Mouse (Mus musculus) hindbrain, embryonic 14.5 days (tissue): ENCODE measurements at regions not wholly inside any gene's neighbourhood (a gene's known extent, or its start where the extent isn't known, plus 50 kb on each side); places are given as distances from the start of the nearest gene placed in this dataset.

Experiments
- ATAC-seq: fragments of 200-750 bp; cut with Nextera tagmentation; 2 replicates; pipeline ENCODE4 v1.8.0; 2017; ENCODE audit warnings: moderate number of reproducible peaks, mild to moderate bottlenecking, moderate TSS enrichment, moderate library complexity; ENCODE audit not compliant: low FRiP score
- DNase-seq: peaks from one replicate; pipeline ENCODE4 v3.0.0-alpha.2; 2015; ENCODE audit warnings: low spot score
- H3K27ac ChIP-seq: fragments of 300-500 bp; sonication (generic); 2 replicates; pipeline ENCODE4 v1.5.1; 2014; ENCODE audit warnings: mild to moderate bottlenecking, moderate library complexity
- H3K27me3 ChIP-seq: fragments of 300-500 bp; sonication (generic); 2 replicates; pipeline ENCODE4 v1.6.1; 2014; ENCODE audit warnings: mild to moderate bottlenecking, low read length, mixed read lengths; ENCODE audit not compliant: control insufficient read depth, insufficient read depth
- H3K36me3 ChIP-seq: fragments of 300-500 bp; sonication (generic); replicated peaks from 2 replicates; pipeline ENCODE4 v1.6.1; 2014; ENCODE audit not compliant: control insufficient read depth, insufficient read depth
- H3K4me1 ChIP-seq: fragments of 300-500 bp; sonication (generic); replicated peaks from 2 replicates; pipeline ENCODE4 v1.6.1; 2014; ENCODE audit warnings: antibody characterized with exemption, low read length, mixed read lengths; ENCODE audit not compliant: control insufficient read depth, insufficient read depth
- H3K4me2 ChIP-seq: fragments of 300-500 bp; sonication (generic); replicated peaks from 2 replicates; pipeline ENCODE4 v1.6.1; 2014; ENCODE audit warnings: mild to moderate bottlenecking, moderate library complexity
- H3K4me3 ChIP-seq: fragments of 300-500 bp; sonication (generic); replicated peaks from 2 replicates; pipeline ENCODE4 v1.5.1; 2014; ENCODE audit warnings: mild to moderate bottlenecking, low read length
- H3K9ac ChIP-seq: fragments of 300-500 bp; sonication (generic); 2 replicates; pipeline ENCODE4 v1.6.1; 2014
- H3K9me3 ChIP-seq: fragments of 300-500 bp; sonication (generic); 2 replicates; pipeline ENCODE4 v1.6.1; 2016; ENCODE audit warnings: low read length; ENCODE audit not compliant: control insufficient read depth
- WGBS: fragments of 180-500 bp; shearing (Covaris S2); extraction: QIAGEN DNeasy Blood & Tissue Kit; methylation state at CpG from one replicate; pipeline ENCODE4 v1.1.7; 2014; 5-methylcytosine and 5-hydroxymethylcytosine counted together

DNA sequence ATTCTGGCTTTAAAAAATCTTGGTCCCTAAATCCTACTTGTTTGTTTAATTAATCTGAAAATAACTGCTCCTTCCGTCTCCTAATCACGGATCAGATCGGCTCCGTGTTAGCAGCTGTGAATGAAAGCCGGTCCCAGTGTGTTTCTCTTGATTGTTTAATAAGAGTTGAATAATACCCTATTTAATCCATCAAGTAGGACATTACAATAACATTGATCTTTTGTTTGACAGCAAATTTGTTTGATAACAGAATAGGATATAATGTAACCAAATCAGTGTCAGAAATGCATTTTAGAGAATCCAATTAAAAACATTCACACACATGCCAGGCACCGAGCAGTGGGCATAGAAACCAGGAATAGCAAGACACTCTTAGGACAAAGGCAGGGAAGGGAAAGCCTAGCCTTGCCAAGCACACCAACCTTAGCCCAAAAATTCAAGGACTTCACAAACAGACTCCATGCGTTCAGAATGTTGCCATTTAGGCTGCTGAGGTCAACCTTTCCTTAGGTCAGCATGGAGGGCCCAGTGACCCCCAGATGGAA, 332.5 kb upstream of the Meis1 start:
- Histone ChIP-seq H3K36me3 (no peaks in the 10 kb centered on the region), H3K4me2 (peak overlapping the region; percentile 51), H3K9me3 (no peaks in the 10 kb centered on the region), H3K27me3 (no peaks in the 10 kb centered on the region), H3K4me3 (peak overlapping the region; percentile 18), H3K4me1 (peaks cover 10% of the 10 kb centered on the region), H3K9ac (peak overlapping the region; percentile 42; the same call in 1 of the 2 replicates), H3K27ac (peak overlapping the region; percentile 65)
- 17% methylated on average over 7 of the region's 7 CpGs for WGBS
- DNase-seq (no peak), ATAC-seq (no peak)

DNA sequence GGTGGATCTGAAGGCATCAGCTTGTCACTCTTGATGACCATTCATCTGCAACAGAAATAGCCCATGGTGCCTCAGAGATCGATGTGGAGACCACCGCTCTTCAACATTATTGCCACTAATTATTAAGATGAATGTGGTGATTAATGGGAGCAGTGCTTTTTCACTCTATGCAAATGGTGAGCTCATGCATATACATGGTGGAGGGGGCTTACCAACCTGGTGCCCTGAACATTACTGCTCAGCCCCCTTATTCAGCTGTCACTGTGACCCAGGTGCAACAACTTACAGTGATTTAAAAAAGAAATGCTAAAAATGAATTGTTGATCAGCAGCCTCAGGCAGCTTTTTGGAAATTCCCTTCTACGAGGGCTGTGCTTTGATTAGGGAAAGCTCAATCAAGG, 334.9 kb upstream of the Meis1 start:
- H3K4me2 ChIP-seq: no peak overlapping the region
- no peaks in the 10 kb centered on the region for H3K27me3 ChIP-seq
- H3K4me3 ChIP-seq: no peak overlapping the region
- no peak for ATAC-seq
- no peak for DNase-seq
- no peak overlapping the region for H3K9ac ChIP-seq
- H3K27ac ChIP-seq: no peak overlapping the region
- H3K9me3 ChIP-seq: no peaks in the 10 kb centered on the region
- WGBS: 38% methylated on average over 3 of the region's 3 CpGs
- H3K4me1 ChIP-seq: peaks cover 10% of the 10 kb centered on the region
- H3K36me3 ChIP-seq: no peaks in the 10 kb centered on the region

DNA sequence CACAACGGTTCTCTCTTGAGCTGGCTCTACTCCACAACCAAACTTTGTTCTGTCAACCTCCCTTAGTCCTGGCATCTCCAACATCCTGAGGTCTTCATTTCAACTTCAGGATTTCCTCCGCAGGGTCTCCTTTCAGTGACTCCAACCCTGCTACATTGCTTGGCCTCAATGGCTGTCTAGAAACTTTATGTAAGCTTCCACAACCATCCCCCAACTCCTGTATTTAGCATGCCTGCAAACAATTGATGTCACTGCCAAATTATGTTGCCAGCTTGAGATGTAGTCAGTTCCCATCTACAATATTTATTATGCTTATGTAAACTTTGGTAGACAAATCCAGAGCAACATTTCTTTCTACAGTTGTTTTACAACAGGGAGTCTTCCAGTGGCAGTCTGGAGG, 336.4 kb upstream of the Meis1 start:
- H3K4me1 ChIP-seq: peaks cover 10% of the 10 kb centered on the region
- no peak overlapping the region for H3K9ac ChIP-seq

DNA sequence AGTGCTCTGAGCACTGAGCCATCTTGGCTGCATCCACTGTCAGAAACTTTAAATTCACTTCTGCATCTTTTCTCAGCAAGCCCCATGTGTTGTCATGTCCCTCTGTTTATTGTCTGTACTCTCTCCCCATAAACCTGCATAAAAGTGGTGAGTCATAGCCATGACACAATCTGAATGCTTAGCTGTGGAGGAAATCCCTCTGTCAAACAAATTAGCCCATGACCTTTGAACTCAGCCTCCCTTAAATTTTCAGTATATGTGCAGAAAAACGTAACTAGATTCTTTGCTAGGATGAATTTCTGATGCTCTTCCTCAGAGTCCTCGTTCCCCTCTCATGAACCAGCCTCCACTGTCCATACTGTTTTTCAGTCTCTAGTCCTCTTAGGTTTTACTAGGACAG, 337.4 kb upstream of the Meis1 start:
- Histone ChIP-seq H3K36me3 (no peaks in the 10 kb centered on the region), H3K9me3 (no peaks in the 10 kb centered on the region), H3K4me3 (no peak overlapping the region), H3K4me2 (no peak overlapping the region), H3K27me3 (no peaks in the 10 kb centered on the region), H3K9ac (no peak overlapping the region), H3K27ac (no peak overlapping the region), H3K4me1 (peaks cover 5% of the 10 kb centered on the region)
- DNase-seq (no peak), ATAC-seq (no peak)
- WGBS: 76% methylated on average over 2 of the region's 2 CpGs

More for the DNA sequence above, 336.4 kb upstream of the Meis1 start:
- DNase-seq (no peak), ATAC-seq (no peak)
- Histone ChIP-seq H3K27ac (no peak overlapping the region), H3K4me2 (no peak overlapping the region), H3K27me3 (no peaks in the 10 kb centered on the region), H3K36me3 (no peaks in the 10 kb centered on the region), H3K4me3 (no peak overlapping the region), H3K9me3 (no peaks in the 10 kb centered on the region)
- 85% methylated on average over 2 of the region's 2 CpGs for WGBS

DNA sequence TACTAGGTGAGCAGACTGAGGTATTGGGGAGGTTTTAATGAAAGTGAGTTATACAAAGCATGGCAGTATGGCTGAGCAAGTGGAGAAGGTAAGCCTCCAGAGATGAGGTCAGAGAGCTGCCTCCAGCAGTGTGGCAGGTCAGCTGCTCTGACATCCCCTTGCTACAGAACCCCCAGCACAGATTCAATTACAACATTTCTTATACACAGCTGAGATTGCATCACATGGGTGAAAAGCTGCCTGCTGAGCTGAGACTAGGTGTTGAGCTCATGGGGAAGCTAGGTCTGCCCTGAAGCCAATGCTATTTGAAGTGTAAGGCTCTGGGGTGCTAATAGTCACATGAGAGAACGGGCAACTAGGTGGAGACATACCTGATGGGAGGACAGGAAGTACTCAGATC, 350.4 kb upstream of the Meis1 start:
- Histone ChIP-seq H3K36me3 (no peaks in the 10 kb centered on the region), H3K4me2 (no peak overlapping the region), H3K27me3 (no peaks in the 10 kb centered on the region), H3K9ac (no peak overlapping the region), H3K27ac (no peak overlapping the region), H3K9me3 (no peaks in the 10 kb centered on the region), H3K4me3 (no peak overlapping the region), H3K4me1 (no peaks in the 10 kb centered on the region)
- DNase-seq: no peak
- WGBS: 73% methylated on average over 1 of the region's 1 CpGs
- no peak for ATAC-seq

DNA sequence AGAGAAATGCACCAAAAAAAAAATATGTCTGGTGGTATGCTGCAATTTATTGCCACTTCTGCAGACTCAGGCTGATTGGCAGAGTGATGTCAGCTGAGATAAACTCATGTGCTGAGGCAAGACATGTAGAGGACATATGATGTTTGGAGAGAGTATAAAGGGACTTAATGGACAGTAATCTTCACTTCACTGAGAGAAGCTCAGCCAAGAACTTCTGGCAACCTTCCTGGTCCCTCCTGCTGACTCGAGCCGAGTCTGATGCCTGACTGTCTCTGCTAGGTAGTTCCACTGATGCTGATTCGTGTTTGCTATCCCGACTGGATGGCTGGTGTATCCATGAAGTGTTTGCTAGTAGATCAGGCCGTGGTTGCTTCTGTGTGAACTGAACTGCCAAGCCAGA, 354.7 kb upstream of the Meis1 start:
- Histone ChIP-seq H3K9ac (no peak overlapping the region), H3K4me2 (no peak overlapping the region), H3K27me3 (no peaks in the 10 kb centered on the region), H3K36me3 (no peaks in the 10 kb centered on the region), H3K4me1 (no peaks in the 10 kb centered on the region), H3K4me3 (no peak overlapping the region), H3K9me3 (no peaks in the 10 kb centered on the region), H3K27ac (no peak overlapping the region)
- no peak for DNase-seq
- ATAC-seq: no peak
- WGBS: 71% methylated on average over 5 of the region's 5 CpGs

DNA sequence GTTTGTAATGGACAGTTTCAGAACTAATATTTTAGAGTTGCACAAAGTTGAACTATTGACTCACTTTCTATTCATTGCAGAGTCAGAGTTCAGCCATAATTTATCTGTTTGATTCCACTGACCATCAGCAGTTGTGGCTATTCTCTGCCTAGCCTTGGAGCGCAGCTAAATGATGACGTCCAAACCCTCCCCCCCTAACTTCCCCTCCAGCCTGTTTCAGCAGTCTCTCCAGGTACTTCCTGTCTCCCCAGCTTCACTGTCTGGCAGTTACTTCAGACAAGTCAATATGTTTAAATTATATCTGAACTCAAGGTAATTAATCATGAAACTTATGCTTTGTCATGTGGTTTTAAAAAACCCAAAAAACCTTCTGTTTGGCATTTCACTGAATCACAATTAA, 362.1 kb upstream of the Meis1 start:
- H3K36me3 ChIP-seq: no peaks in the 10 kb centered on the region
- WGBS: 69% methylated on average over 2 of the region's 2 CpGs
- H3K4me3 ChIP-seq: no peak overlapping the region
- DNase-seq (no peak), ATAC-seq (no peak)
- no peak overlapping the region for H3K27ac ChIP-seq
- no peak overlapping the region for H3K4me2 ChIP-seq
- no peak overlapping the region for H3K9ac ChIP-seq
- H3K27me3 ChIP-seq: no peaks in the 10 kb centered on the region
- no peaks in the 10 kb centered on the region for H3K4me1 ChIP-seq
- no peaks in the 10 kb centered on the region for H3K9me3 ChIP-seq

DNA sequence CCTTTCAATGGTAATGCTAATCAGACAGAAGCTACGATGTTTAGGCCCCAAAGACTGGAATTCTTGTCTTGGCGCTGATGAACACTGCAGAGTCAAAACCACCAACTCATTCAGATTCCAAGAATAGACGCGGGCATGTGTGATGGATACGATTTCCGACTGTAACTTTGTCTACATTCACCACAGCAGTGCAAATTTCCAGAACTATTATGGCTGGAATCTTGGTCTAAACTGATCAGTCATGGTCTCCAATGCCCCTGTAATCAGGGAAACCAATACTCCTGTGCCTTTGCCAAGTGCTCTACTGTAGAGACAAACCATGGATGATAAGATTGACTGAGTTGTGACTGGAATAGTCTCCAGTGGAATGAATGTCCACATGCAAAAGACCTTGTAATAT, 370.4 kb upstream of the Meis1 start:
- Histone ChIP-seq H3K9me3 (no peaks in the 10 kb centered on the region), H3K27ac (no peak overlapping the region), H3K4me1 (no peaks in the 10 kb centered on the region), H3K4me3 (no peak overlapping the region), H3K36me3 (no peaks in the 10 kb centered on the region), H3K9ac (no peak overlapping the region), H3K4me2 (no peak overlapping the region), H3K27me3 (no peaks in the 10 kb centered on the region)
- ATAC-seq: no peak
- 88% methylated on average over 6 of the region's 6 CpGs for WGBS
- no peak for DNase-seq

DNA sequence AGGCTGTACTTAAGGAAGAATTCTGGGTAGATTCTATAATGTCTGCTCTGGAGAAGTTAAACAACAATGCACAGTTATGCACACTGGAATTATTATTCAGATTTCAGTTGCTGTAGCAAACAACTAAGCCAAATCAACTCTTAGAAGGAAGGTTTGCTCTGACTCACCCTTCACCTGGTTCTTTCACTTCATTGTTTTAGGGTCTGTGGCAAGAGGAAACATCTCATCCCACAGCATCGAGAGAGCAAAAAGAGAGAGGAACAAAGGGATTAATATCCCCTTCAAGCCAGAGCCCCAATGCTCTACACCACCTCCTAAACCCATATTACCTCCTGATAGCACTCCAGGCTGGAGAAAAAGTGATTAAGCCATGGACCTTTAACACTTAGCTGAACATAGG, 373.4 kb upstream of the Meis1 start:
- ATAC-seq (no peak), DNase-seq (no peak)
- no peaks in the 10 kb centered on the region for H3K9me3 ChIP-seq
- no peak overlapping the region for H3K4me3 ChIP-seq
- H3K27ac ChIP-seq: no peak overlapping the region
- H3K4me2 ChIP-seq: no peak overlapping the region
- no peaks in the 10 kb centered on the region for H3K4me1 ChIP-seq
- 83% methylated on average over 1 of the region's 1 CpGs for whole genome bisulfite sequencing
- no peak overlapping the region for H3K9ac ChIP-seq
- H3K36me3 ChIP-seq: no peaks in the 10 kb centered on the region
- no peaks in the 10 kb centered on the region for H3K27me3 ChIP-seq

DNA sequence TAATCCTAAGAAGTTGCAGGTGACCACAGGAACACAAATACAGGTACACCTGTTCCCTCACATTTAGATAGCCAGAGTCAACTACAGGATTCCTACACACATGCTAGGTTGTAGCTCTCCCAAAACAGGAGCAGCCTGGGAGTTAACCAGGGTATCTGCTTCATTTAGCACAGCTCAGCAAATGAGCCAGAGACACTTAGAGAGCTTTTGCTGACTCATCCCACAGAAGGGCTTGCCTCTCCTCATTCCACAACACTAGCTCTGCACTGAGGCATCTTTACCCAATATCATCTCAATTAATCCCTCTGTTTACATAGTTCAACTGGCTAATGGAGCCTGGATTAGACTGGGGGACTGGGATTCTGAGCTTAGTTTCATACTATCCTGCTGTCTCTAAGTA, 375.6 kb upstream of the Meis1 start:
- Histone ChIP-seq H3K4me3 (no peak overlapping the region), H3K4me1 (no peaks in the 10 kb centered on the region), H3K27ac (no peak overlapping the region), H3K27me3 (no peaks in the 10 kb centered on the region), H3K9me3 (no peaks in the 10 kb centered on the region), H3K4me2 (no peak overlapping the region), H3K9ac (no peak overlapping the region), H3K36me3 (no peaks in the 10 kb centered on the region)
- ATAC-seq: no peak
- DNase-seq: no peak
